Mouse (Mus musculus) forebrain, postnatal 0 days (tissue): ENCODE results near the gene Vmn2r34. TPM values are rescaled to one million over a fixed set of nuclear protein-coding genes. Genes with fewer than 3 reads are reported as not detected.
"Not testable (repeated sequence)": the region's sequence is repeated elsewhere in the genome, so short reads cannot be mapped to it uniquely, and the experiment has no call there.

Experiments
- ATAC-seq: fragments of 200-750 bp; cut with Nextera tagmentation; 2 replicates; pipeline ENCODE4 v1.8.0; 2017; ENCODE audit warnings: mild to moderate bottlenecking, moderate library complexity
- DNase-seq: peaks from one replicate; pipeline ENCODE4 v3.0.0-alpha.2; 2015
- H3K27ac ChIP-seq: fragments of 300-500 bp; sonication (generic); 2 replicates; pipeline ENCODE4 v1.5.1; 2014; ENCODE audit warnings: low read depth, mild to moderate bottlenecking, antibody characterized with exemption, low read length, moderate library complexity, mixed read lengths
- H3K27me3 ChIP-seq: fragments of 300-500 bp; sonication (generic); 2 replicates; pipeline ENCODE4 v1.6.1; 2014; ENCODE audit warnings: mild to moderate bottlenecking, low read length, mixed read lengths; ENCODE audit not compliant: insufficient read depth
- H3K36me3 ChIP-seq: fragments of 300-500 bp; sonication (generic); 2 replicates; pipeline ENCODE4 v1.6.1; 2014; ENCODE audit warnings: mild to moderate bottlenecking, moderate library complexity; ENCODE audit not compliant: insufficient read depth
- H3K4me1 ChIP-seq: fragments of 300-500 bp; sonication (generic); 2 replicates; pipeline ENCODE4 v1.6.1; 2014; ENCODE audit warnings: antibody characterized with exemption; ENCODE audit not compliant: insufficient read depth
- H3K4me2 ChIP-seq: fragments of 300-500 bp; sonication (generic); 2 replicates; pipeline ENCODE4 v1.6.1; 2014; ENCODE audit warnings: low read depth, mild to moderate bottlenecking, moderate library complexity
- H3K4me3 ChIP-seq: fragments of 300-500 bp; sonication (generic); 2 replicates; pipeline ENCODE4 v1.5.1; 2014; ENCODE audit warnings: low read depth, low read length, mixed read lengths
- H3K9ac ChIP-seq: fragments of 300-500 bp; sonication (generic); 2 replicates; pipeline ENCODE4 v1.6.1; 2014; ENCODE audit warnings: mild to moderate bottlenecking
- H3K9me3 ChIP-seq: fragments of 300-500 bp; sonication (generic); 2 replicates; pipeline ENCODE4 v1.6.1; 2016; ENCODE audit warnings: low read length
- WGBS: fragments of 180-500 bp; shearing (Covaris S2); extraction: QIAGEN DNeasy Blood & Tissue Kit; methylation state at CpG from one replicate; pipeline ENCODE4 v1.1.7; 2014; 5-methylcytosine and 5-hydroxymethylcytosine counted together
- polyA plus RNA-seq: library from polyadenylated mRNA; unstranded; fragments of >200 nt; fragmentation: Nextera tagmentation; extraction: Ambion mirVana; gene quantifications from 2 replicates; pipeline ENCODE4 v1.2.1, GENCODE M21; 2015
- total RNA-seq: library from RNA; depleted of rRNA; stranded (reverse); fragments of >200 nt; gene quantifications from 2 replicates; pipeline ENCODE4 v1.2.3, GENCODE M21; 2014; rRNA removed

Gene Vmn2r34
- total RNA-seq (not detected in 2 replicates), polyA plus RNA-seq (not detected in 2 replicates)

- H3K4me2 ChIP-seq, H3K27me3 ChIP-seq, ATAC-seq, H3K36me3 ChIP-seq, H3K27ac ChIP-seq, H3K9me3 ChIP-seq, H3K9ac ChIP-seq, H3K4me1 ChIP-seq, H3K4me3 ChIP-seq, DNase-seq: not testable (repeated sequence)
- no CpG with 5 or more reads among the region's 2 CpGs for WGBS
Observed at GRCm38 (mm10) chr7:7689413-7689812, at the start of gene Vmn2r34. TSS of gene Vmn2r34 (minus strand) at chr7:7689513.

DNA sequence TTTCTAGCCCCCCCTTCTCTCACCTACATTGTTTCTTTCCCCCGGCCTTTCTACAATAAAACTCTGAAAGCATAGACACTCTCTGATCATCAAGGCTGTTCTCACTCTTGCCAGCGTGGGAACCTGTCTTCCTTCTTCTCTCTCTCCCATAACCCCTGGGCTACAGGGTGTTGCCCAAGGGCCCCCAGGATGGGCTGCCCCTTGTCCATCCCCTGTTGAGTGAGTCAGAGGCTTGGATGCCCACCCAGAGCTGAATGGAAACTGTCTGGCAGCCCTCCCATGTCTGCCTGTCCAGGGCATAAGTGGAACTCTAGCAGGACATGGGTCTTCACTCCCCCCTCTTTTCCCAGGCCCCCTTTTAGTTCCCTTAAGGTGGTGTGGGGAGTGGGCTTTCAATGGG lies 15.3 kb downstream of the Vmn2r34 start:
- ATAC-seq, H3K27me3 ChIP-seq, H3K9me3 ChIP-seq, H3K27ac ChIP-seq, H3K36me3 ChIP-seq, H3K4me2 ChIP-seq, H3K9ac ChIP-seq, H3K4me1 ChIP-seq, DNase-seq, H3K4me3 ChIP-seq: not testable (repeated sequence)
- WGBS: 78% methylated on average over 2 of the region's 2 CpGs

Other genes starting within 250 kb of the Vmn2r34 start
- gene Vmn2r32, start 209.5 kb downstream of the Vmn2r34 start, total RNA-seq: not detected in 2 replicates
- not detected in 2 replicates for gene Vmn2r32, start 209.5 kb downstream of the Vmn2r34 start, polyA plus RNA-seq
- not detected in 2 replicates for gene Vmn2r33, start 122.7 kb downstream of the Vmn2r34 start, total RNA-seq
- gene Vmn2r33, start 122.7 kb downstream of the Vmn2r34 start, polyA plus RNA-seq: not detected in 2 replicates
- not detected in 2 replicates for gene Vmn2r35, start 130.4 kb upstream of the Vmn2r34 start, total RNA-seq
- gene Vmn2r35, start 130.4 kb upstream of the Vmn2r34 start, polyA plus RNA-seq: not detected in 2 replicates
- gene Vmn2r36, start 213.0 kb upstream of the Vmn2r34 start, total RNA-seq: not detected in 2 replicates
- gene Vmn2r36, start 213.0 kb upstream of the Vmn2r34 start, polyA plus RNA-seq: not detected in 2 replicates